Mouse (Mus musculus) cerebellum, adult (tissue): ENCODE results near the gene Olfr455.

ENCODE experiments used
- ATAC-seq: cut with Nextera tagmentation; 2 replicates; pipeline ENCODE4 v1.9.2; 2017; ENCODE audit warnings: mild to moderate bottlenecking, moderate library complexity, mixed read lengths; ENCODE audit not compliant: insufficient number of reproducible peaks, low FRiP score, low TSS enrichment

Gene Olfr455

GRCm38 (mm10) chr6:42503478-42503877 lies 43.9 kb downstream of the Olfr455 start:
- ATAC-seq: no peak

- ATAC-seq: no peak
These were observed 57.7 kb downstream of the Olfr455 start for GRCm38 (mm10) chr6:42489731-42490130.

GRCm38 (mm10) chr6:42487114-42487513 lies 60.3 kb downstream of the Olfr455 start, which contains the start of gene Olfr456:
Gene Olfr456 (minus strand): TSS chr6:42487214.
- ATAC-seq: no peak
